ENCODE assay signal across 21 mouse cellular contexts in genomic region chr4:102346911-102347492, GRCm38 (mm10).
A peak's percentile ranks its signal among the peaks of the same experiment; 100 is the strongest.
DNase-seq lines count a peak whose midpoint lies in the region; ATAC-seq and TF ChIP-seq lines count a peak whose summit lies in the region.
"Had no signal": no experiment of that assay in that cellular context is flagged by ENCODE, and none has a peak within 500 bp of the region (broad histone marks: within the 10 kb centered on the region; RNA-seq: fewer than 3 reads in every experiment).

No protein-coding gene starts in this region.

- no peak for DNase-seq in hindbrain, embryonic 11.5 days (ENCODE audit: low spot score)
- DNase-seq in brain, embryonic 14.5 days (ENCODE audit: low read depth), result peak; percentile 59
- no peak for DNase-seq in T-cell, adult 2 months (ENCODE audit: low spot score)
- no peak for DNase-seq in gastrocnemius, postnatal 14 days
- no peak for DNase-seq in adrenal gland, postnatal 25 days
- DNase-seq: adrenal gland, postnatal 14 days; cerebellum, adult 18-20 months; cerebellum, postnatal 25 days; embryo, embryonic 11 days; heart, adult 11 months; kidney, adult 8-10 months; kidney, postnatal 14 days; thymus, postnatal 14 days had no signal

- no peaks in the 10 kb centered on the region for H3K36me3 ChIP-seq in hindbrain, embryonic 13.5 days
- H3K36me3 ChIP-seq in hindbrain, embryonic 11.5 days (ENCODE audit: control insufficient read depth, insufficient read depth, low read length), result no peaks in the 10 kb centered on the region
- no peaks in the 10 kb centered on the region for H3K36me3 ChIP-seq in forebrain, embryonic 16.5 days (ENCODE audit: control insufficient read depth, insufficient read depth)
- no peaks in the 10 kb centered on the region for H3K36me3 ChIP-seq in midbrain, embryonic 15.5 days (replicated peaks)
- H3K36me3 ChIP-seq: embryonic facial prominence, embryonic 15.5 days; heart, embryonic 13.5 days; liver, embryonic 15.5 days had no signal

- no peak for TF ChIP-seq POLR2A in brain, embryonic 14.5 days (IDR thresholded peaks at IDR 0.05; ENCODE audit: borderline replicate concordance, extremely low read depth, insufficient read depth, insufficient read length, poor library complexity, severe bottlenecking)

- H3K9ac ChIP-seq in hindbrain, embryonic 13.5 days, result no peak overlapping the region
- H3K9ac ChIP-seq in hindbrain, embryonic 11.5 days (ENCODE audit: low read depth, low read length), result no peak overlapping the region
- no peak overlapping the region for H3K9ac ChIP-seq in forebrain, embryonic 16.5 days (replicated peaks; ENCODE audit: low read depth, low read length)
- H3K9ac ChIP-seq in midbrain, embryonic 15.5 days, result no peak overlapping the region
- H3K9ac ChIP-seq: embryonic facial prominence, embryonic 15.5 days; heart, embryonic 13.5 days; liver, embryonic 15.5 days had no signal

- H3K4me2 ChIP-seq in hindbrain, embryonic 13.5 days, result no peak overlapping the region
- no peak overlapping the region for H3K4me2 ChIP-seq in hindbrain, embryonic 11.5 days (replicated peaks; ENCODE audit: low read depth, low read length)
- H3K4me2 ChIP-seq in forebrain, embryonic 16.5 days (ENCODE audit: low read length), result no peak overlapping the region
- no peak overlapping the region for H3K4me2 ChIP-seq in midbrain, embryonic 15.5 days
- H3K4me2 ChIP-seq: embryonic facial prominence, embryonic 15.5 days; heart, embryonic 13.5 days; liver, embryonic 15.5 days had no signal

- H3K9me3 ChIP-seq in hindbrain, embryonic 13.5 days, result no peaks in the 10 kb centered on the region
- H3K9me3 ChIP-seq in hindbrain, embryonic 11.5 days (ENCODE audit: control insufficient read depth, low read length), result no peaks in the 10 kb centered on the region
- no peaks in the 10 kb centered on the region for H3K9me3 ChIP-seq in forebrain, embryonic 16.5 days (ENCODE audit: control insufficient read depth, low read length)
- H3K9me3 ChIP-seq in midbrain, embryonic 15.5 days, result no peaks in the 10 kb centered on the region
- H3K9me3 ChIP-seq: embryonic facial prominence, embryonic 15.5 days; heart, embryonic 13.5 days; liver, embryonic 15.5 days had no signal

- TF ChIP-seq CTCF in brain, embryonic 14.5 days (IDR thresholded peaks at IDR 0.05; ENCODE audit: borderline replicate concordance, extremely low read depth, insufficient read depth, insufficient read length), result no peak

- H3K4me1 ChIP-seq in hindbrain, embryonic 13.5 days (replicated peaks), result peaks cover 16% of the 10 kb centered on the region
- H3K4me1 ChIP-seq in hindbrain, embryonic 11.5 days (replicated peaks; ENCODE audit: control insufficient read depth, insufficient read depth, low read length), result no peaks in the 10 kb centered on the region
- H3K4me1 ChIP-seq in forebrain, embryonic 16.5 days (replicated peaks; ENCODE audit: control insufficient read depth, insufficient read depth, low read length), result no peaks in the 10 kb centered on the region; the same call in 1 of the 2 replicates
- peaks cover 13% of the 10 kb centered on the region for H3K4me1 ChIP-seq in midbrain, embryonic 15.5 days
- H3K4me1 ChIP-seq: embryonic facial prominence, embryonic 15.5 days; liver, embryonic 15.5 days had no signal

- H3K27ac ChIP-seq in hindbrain, embryonic 13.5 days, result peak overlapping the region; percentile 44; the same call in 1 of the 2 replicates
- no peak overlapping the region for H3K27ac ChIP-seq in hindbrain, embryonic 11.5 days (ENCODE audit: low read depth, low read length)
- no peak overlapping the region for H3K27ac ChIP-seq in forebrain, embryonic 16.5 days (ENCODE audit: low read length)
- H3K27ac ChIP-seq in midbrain, embryonic 15.5 days, result peak overlapping the region; percentile 40; the same call in 1 of the 2 replicates
- H3K27ac ChIP-seq: embryonic facial prominence, embryonic 15.5 days; heart, embryonic 13.5 days; liver, embryonic 15.5 days had no signal

- H3K4me3 ChIP-seq in hindbrain, embryonic 13.5 days, result no peak overlapping the region
- H3K4me3 ChIP-seq in hindbrain, embryonic 11.5 days (ENCODE audit: low read depth, low read length), result no peak overlapping the region
- no peak overlapping the region for H3K4me3 ChIP-seq in forebrain, embryonic 16.5 days (replicated peaks; ENCODE audit: low read length)
- no peak overlapping the region for H3K4me3 ChIP-seq in midbrain, embryonic 15.5 days
- H3K4me3 ChIP-seq: embryonic facial prominence, embryonic 15.5 days; heart, embryonic 13.5 days; liver, embryonic 15.5 days had no signal

- WGBS in hindbrain, embryonic 13.5 days, result 70% methylated on average over 4 of the region's 4 CpGs
- WGBS in hindbrain, embryonic 11.5 days, result 77% methylated on average over 4 of the region's 4 CpGs
- WGBS in forebrain, embryonic 16.5 days, result 23% methylated on average over 4 of the region's 4 CpGs
- 36% methylated on average over 4 of the region's 4 CpGs for WGBS in midbrain, embryonic 15.5 days

- intact Hi-C loops in gastrocnemius, postnatal 14 days (cut with DNase I; ENCODE audit: low total_unique reads), result no loop called here

- no peaks in the 10 kb centered on the region for H3K27me3 ChIP-seq in hindbrain, embryonic 13.5 days
- H3K27me3 ChIP-seq in hindbrain, embryonic 11.5 days (ENCODE audit: control insufficient read depth, insufficient read depth, low read length), result no peaks in the 10 kb centered on the region
- H3K27me3 ChIP-seq in forebrain, embryonic 16.5 days (replicated peaks; ENCODE audit: control insufficient read depth, insufficient read depth, low read length), result no peaks in the 10 kb centered on the region
- no peaks in the 10 kb centered on the region for H3K27me3 ChIP-seq in midbrain, embryonic 15.5 days (replicated peaks)
- H3K27me3 ChIP-seq: embryonic facial prominence, embryonic 15.5 days; heart, embryonic 13.5 days; liver, embryonic 15.5 days; Patski had no signal

- ATAC-seq in hindbrain, embryonic 13.5 days (ENCODE audit: low FRiP score), result peak; percentile 61; the same call in 1 of the 2 replicates
- ATAC-seq in hindbrain, embryonic 11.5 days (ENCODE audit: low FRiP score), result no peak
- ATAC-seq in forebrain, embryonic 16.5 days, result peak; percentile 57
- no peak for ATAC-seq in midbrain, embryonic 15.5 days (replicated peaks)
- ATAC-seq: activated CD4-positive, CD25-positive, alpha-beta regulatory T cell, adult 4 months; Patski had no signal

Comparison
In these comparisons a context has a peak if more than half of its experiments do, and no peak if none do; other contexts are left out.
1. ATAC-seq: peak in hindbrain, embryonic 13.5 days (single experiment) and forebrain, embryonic 16.5 days (single experiment); none in hindbrain, embryonic 11.5 days (single experiment) and midbrain, embryonic 15.5 days (single experiment).
2. H3K27ac ChIP-seq: peak in hindbrain, embryonic 13.5 days (single experiment) and midbrain, embryonic 15.5 days (single experiment); none in hindbrain, embryonic 11.5 days (single experiment) and forebrain, embryonic 16.5 days (single experiment).